Comparison of ENCODE assay signal across 17 mouse cellular contexts in genomic region chr12:92024461-92025218, GRCm38 (mm10).
"Had no signal": no experiment of that assay in that cellular context is flagged by ENCODE, and none has a peak within 500 bp of the region (broad histone marks: within the 10 kb centered on the region; RNA-seq: fewer than 3 reads in every experiment).

No protein-coding gene starts in this region.

- H3K4me1 ChIP-seq: intestine, embryonic 15.5 days; limb, embryonic 13.5 days; liver, embryonic 15.5 days; megakaryocyte, embryonic 14.5 days had no signal

- H3K4me3 ChIP-seq: intestine, embryonic 15.5 days; layer of hippocampus, adult 2 months; limb, embryonic 13.5 days; liver, embryonic 15.5 days; megakaryocyte, embryonic 14.5 days; neural tube, embryonic 13.5 days had no signal

- H3K27ac ChIP-seq: intestine, embryonic 15.5 days; layer of hippocampus, adult 2 months; limb, embryonic 13.5 days; liver, embryonic 15.5 days; macrophage; neural tube, embryonic 13.5 days had no signal

- DNase-seq: kidney, adult 18-20 months; kidney, postnatal 10 days; kidney, postnatal 4 days; left cerebral cortex, postnatal 4 days; lung, adult 2 months; right cerebral cortex, postnatal 4 days; spleen, adult 18-20 months; thymus, postnatal 36 days had no signal

- ATAC-seq: intestine, embryonic 15.5 days; lung, postnatal 0 days had no signal

- H3K4me2 ChIP-seq: intestine, embryonic 15.5 days; limb, embryonic 13.5 days; liver, embryonic 11.5 days; liver, embryonic 15.5 days; neural tube, embryonic 13.5 days had no signal

- H3K9ac ChIP-seq: intestine, embryonic 15.5 days; limb, embryonic 13.5 days; liver, embryonic 15.5 days; neural tube, embryonic 13.5 days had no signal

- H3K9me3 ChIP-seq: intestine, embryonic 15.5 days; limb, embryonic 13.5 days; liver, embryonic 15.5 days; megakaryocyte, embryonic 14.5 days; neural tube, embryonic 13.5 days had no signal

- H3K27me3 ChIP-seq: intestine, embryonic 15.5 days; limb, embryonic 13.5 days; liver, embryonic 15.5 days; megakaryocyte, embryonic 14.5 days; neural tube, embryonic 13.5 days had no signal

- H3K36me3 ChIP-seq: intestine, embryonic 15.5 days; limb, embryonic 13.5 days; liver, embryonic 15.5 days; neural tube, embryonic 13.5 days had no signal
